Mouse (Mus musculus): ENCODE measurements around the gene Gm11541. TPM values are rescaled to one million over a fixed set of nuclear protein-coding genes. Genes with fewer than 3 reads are reported as not detected.

Gm11541 gene
- polyA plus RNA-seq, 1 experiment from 2014 or later = 0.07 TPM

DNA sequence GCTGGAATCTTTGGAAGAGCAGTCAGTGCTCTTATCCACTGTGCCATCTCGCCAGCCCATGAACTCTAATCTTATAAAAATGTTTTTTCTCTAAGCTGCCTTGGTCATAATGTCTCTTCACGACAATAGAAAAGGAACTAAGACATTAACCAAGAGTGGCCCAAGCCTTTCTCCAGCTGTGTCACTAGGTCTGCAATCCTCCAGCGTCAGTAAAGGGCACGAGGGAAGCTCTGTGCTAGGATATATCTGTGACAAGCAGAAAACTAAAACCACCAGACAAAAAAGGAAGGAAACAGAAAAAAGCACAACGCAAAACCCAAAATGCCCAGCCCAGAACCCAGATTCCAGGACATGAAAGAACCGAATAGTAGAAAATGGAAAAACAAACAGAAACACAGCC lies 17.1 kb downstream of the Gm11541 start:
- WGBS = 77% methylated on average over 6 of the region's 6 CpGs
- H3K4me2 ChIP-seq (replicated peaks; ENCODE audit: low read depth) = no peak overlapping the region
- H3K36me3 ChIP-seq (ENCODE audit: control insufficient read depth, insufficient read depth) = no peaks in the 10 kb centered on the region
- H3K9ac ChIP-seq (ENCODE audit: low read depth, low read length) = no peak overlapping the region
- no peak for TF ChIP-seq CTCF (IDR thresholded peaks at IDR 0.05; ENCODE audit: low read depth)
- H3K27me3 ChIP-seq (replicated peaks; ENCODE audit: control insufficient read depth, insufficient read depth, low read length) = no peaks in the 10 kb centered on the region
- no peak overlapping the region for H3K4me3 ChIP-seq (ENCODE audit: low read depth, low read length)
- H3K4me1 ChIP-seq (replicated peaks; ENCODE audit: control insufficient read depth, insufficient read depth, low read length) = no peaks in the 10 kb centered on the region
- no peak overlapping the region for H3K27ac ChIP-seq (ENCODE audit: low read depth, low read length)
- no peaks in the 10 kb centered on the region for H3K9me3 ChIP-seq (ENCODE audit: control insufficient read depth)
- ATAC-seq = no peak

- WGBS = 74% methylated on average over 7 of the region's 7 CpGs
- ATAC-seq = no peak
- Histone ChIP-seq H3K4me2 (replicated peaks; ENCODE audit: low read depth) (no peak overlapping the region), H3K36me3 (ENCODE audit: control insufficient read depth, insufficient read depth) (no peaks in the 10 kb centered on the region), H3K9ac (ENCODE audit: low read depth, low read length) (no peak overlapping the region), H3K9me3 (ENCODE audit: control insufficient read depth) (no peaks in the 10 kb centered on the region), H3K4me1 (replicated peaks; ENCODE audit: control insufficient read depth, insufficient read depth, low read length) (no peaks in the 10 kb centered on the region; the same call in 1 of the 2 replicates), H3K27ac (ENCODE audit: low read depth, low read length) (no peak overlapping the region), H3K27me3 (replicated peaks; ENCODE audit: control insufficient read depth, insufficient read depth, low read length) (no peaks in the 10 kb centered on the region), H3K4me3 (ENCODE audit: low read depth, low read length) (no peak overlapping the region)
- TF ChIP-seq CTCF (IDR thresholded peaks at IDR 0.05; ENCODE audit: low read depth) = no peak
These were observed 21.9 kb downstream of the Gm11541 start for GRCm38 (mm10) chr11:94682427-94682826.

DNA sequence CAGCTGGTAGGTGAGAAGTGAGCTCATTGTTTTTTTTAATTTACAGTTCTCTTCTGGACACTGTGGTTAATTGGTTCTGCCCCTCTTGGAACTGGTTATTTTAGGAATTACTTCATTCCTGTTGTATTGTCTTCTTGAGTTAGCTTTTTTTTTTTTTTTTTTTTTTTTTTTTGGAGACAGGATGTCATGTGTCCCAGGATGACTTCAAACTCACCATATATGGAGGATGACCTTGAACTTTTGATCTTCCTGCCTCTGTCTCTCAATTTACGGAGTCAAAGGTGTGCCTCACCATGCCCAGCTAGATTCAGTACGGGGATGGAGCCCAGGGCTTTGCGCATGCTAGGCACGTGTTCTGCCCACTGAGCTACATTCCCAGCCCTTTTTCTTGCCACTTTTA lies 22.7 kb downstream of the Gm11541 start:
- Histone ChIP-seq H3K9ac (ENCODE audit: low read depth, low read length) (no peak overlapping the region), H3K27ac (ENCODE audit: low read depth, low read length) (no peak overlapping the region), H3K4me3 (ENCODE audit: low read depth, low read length) (no peak overlapping the region), H3K4me1 (replicated peaks; ENCODE audit: control insufficient read depth, insufficient read depth, low read length) (no peaks in the 10 kb centered on the region; the same call in 1 of the 2 replicates), H3K36me3 (ENCODE audit: control insufficient read depth, insufficient read depth) (no peaks in the 10 kb centered on the region), H3K9me3 (ENCODE audit: control insufficient read depth) (no peaks in the 10 kb centered on the region), H3K4me2 (replicated peaks; ENCODE audit: low read depth) (no peak overlapping the region), H3K27me3 (replicated peaks; ENCODE audit: control insufficient read depth, insufficient read depth, low read length) (no peaks in the 10 kb centered on the region)
- WGBS = 76% methylated on average over 4 of the region's 4 CpGs
- no peak for TF ChIP-seq CTCF (IDR thresholded peaks at IDR 0.05; ENCODE audit: low read depth)
- no peak for ATAC-seq

- Histone ChIP-seq H3K27ac (ENCODE audit: low read depth, low read length) (no peak overlapping the region), H3K9me3 (ENCODE audit: control insufficient read depth) (no peaks in the 10 kb centered on the region), H3K27me3 (replicated peaks; ENCODE audit: control insufficient read depth, insufficient read depth, low read length) (no peaks in the 10 kb centered on the region), H3K36me3 (ENCODE audit: control insufficient read depth, insufficient read depth) (no peaks in the 10 kb centered on the region), H3K4me1 (replicated peaks; ENCODE audit: control insufficient read depth, insufficient read depth, low read length) (no peaks in the 10 kb centered on the region; the same call in 1 of the 2 replicates), H3K4me2 (replicated peaks; ENCODE audit: low read depth) (no peak overlapping the region), H3K4me3 (ENCODE audit: low read depth, low read length) (no peak overlapping the region), H3K9ac (ENCODE audit: low read depth, low read length) (no peak overlapping the region)
- no peak for ATAC-seq
- TF ChIP-seq CTCF (IDR thresholded peaks at IDR 0.05; ENCODE audit: low read depth) = peak; percentile 43
These were observed 23.7 kb downstream of the Gm11541 start for GRCm38 (mm10) chr11:94680639-94681038.

DNA sequence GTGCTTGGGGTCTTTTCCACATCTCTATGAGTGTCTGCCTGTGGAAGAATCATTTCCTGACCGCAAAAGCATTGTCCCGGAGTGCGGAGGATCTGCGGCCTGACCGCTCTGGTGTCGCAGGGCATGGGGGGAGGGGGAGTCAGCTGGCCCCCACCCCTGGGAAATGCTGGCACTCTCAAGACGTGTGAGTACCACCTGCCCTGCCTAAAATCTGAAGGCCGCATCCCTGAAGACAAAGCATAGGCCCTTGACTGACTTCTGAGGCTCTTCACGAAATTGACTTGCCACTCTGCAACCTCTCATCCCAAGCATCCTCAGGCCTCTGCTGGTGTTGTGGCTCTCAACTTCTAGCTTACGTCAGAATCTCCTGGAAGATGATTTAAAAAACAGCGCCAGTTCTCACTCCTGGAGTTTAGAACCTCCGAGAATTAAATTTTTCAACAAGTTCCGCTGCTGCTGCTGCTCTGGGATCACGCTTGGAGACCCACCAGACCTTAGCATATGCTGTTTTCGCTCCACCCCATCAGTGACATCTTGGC lies 26.6 kb downstream of the Gm11541 start:
- Histone ChIP-seq H3K9ac (ENCODE audit: low read depth, low read length) (peak overlapping the region; percentile 95), H3K9me3 (ENCODE audit: control insufficient read depth) (no peaks in the 10 kb centered on the region)
- ATAC-seq = no peak

GRCm38 (mm10) chr11:94676754-94677606 lies 27.3 kb downstream of the Gm11541 start, which contains the start of gene Xylt2:
Gene Xylt2 (minus strand): TSS chr11:94677515.
- Histone ChIP-seq H3K4me1 (replicated peaks; ENCODE audit: control insufficient read depth, insufficient read depth, low read length) (no peaks in the 10 kb centered on the region; the same call in 1 of the 2 replicates), H3K4me3 (ENCODE audit: low read depth, low read length) (peak within 1 kb of the TSS; percentile 98), H3K27me3 (replicated peaks; ENCODE audit: control insufficient read depth, insufficient read depth, low read length) (no peaks in the 10 kb centered on the region), H3K27ac (ENCODE audit: low read depth, low read length) (peak within 1 kb of the TSS; percentile 58), H3K36me3 (ENCODE audit: control insufficient read depth, insufficient read depth) (no peaks in the 10 kb centered on the region), H3K4me2 (replicated peaks; ENCODE audit: low read depth) (peak within 1 kb of the TSS; percentile 89), H3K9ac (ENCODE audit: low read depth, low read length) (peak within 1 kb of the TSS; percentile 95), H3K9me3 (ENCODE audit: control insufficient read depth) (no peaks in the 10 kb centered on the region)
- no peak for TF ChIP-seq CTCF (IDR thresholded peaks at IDR 0.05; ENCODE audit: low read depth)
- WGBS = under 1% methylated on average over 78 of the region's 82 CpGs
- peak; percentile 92 for ATAC-seq

More for the DNA sequence above, 26.6 kb downstream of the Gm11541 start:
- TF ChIP-seq CTCF (IDR thresholded peaks at IDR 0.05; ENCODE audit: low read depth) = no peak
- no peaks in the 10 kb centered on the region for H3K36me3 ChIP-seq (ENCODE audit: control insufficient read depth, insufficient read depth)
- no peak overlapping the region for H3K27ac ChIP-seq (ENCODE audit: low read depth, low read length)
- WGBS = 33% methylated on average over 15 of the region's 15 CpGs
- peak overlapping the region; percentile 89 for H3K4me2 ChIP-seq (replicated peaks; ENCODE audit: low read depth)
- H3K4me3 ChIP-seq (ENCODE audit: low read depth, low read length) = peak overlapping the region; percentile 98
- no peaks in the 10 kb centered on the region; the same call in 1 of the 2 replicates for H3K4me1 ChIP-seq (replicated peaks; ENCODE audit: control insufficient read depth, insufficient read depth, low read length)
- H3K27me3 ChIP-seq (replicated peaks; ENCODE audit: control insufficient read depth, insufficient read depth, low read length) = no peaks in the 10 kb centered on the region

Measured in intestine, postnatal 0 days (tissue).